Mouse (Mus musculus) liver, embryonic 14.5 days (tissue): ENCODE measurements around the gene Disp1. TPM values are rescaled to one million over a fixed set of nuclear protein-coding genes. Genes with fewer than 3 reads are reported as not detected.
A peak's percentile ranks its signal among the peaks of the same experiment; 100 is the strongest.

Experiments used
- ATAC-seq: fragments of 200-750 bp; cut with Nextera tagmentation; 2 replicates; pipeline ENCODE4 v1.8.0; 2017; ENCODE audit warnings: moderate number of reproducible peaks, mild to moderate bottlenecking, moderate library complexity; ENCODE audit not compliant: insufficient read depth
- DNase-seq, 3 experiments: peaks; one replicate each; pipeline ENCODE4 v3.0.0-alpha.2; 2012 to 2013; ENCODE audit warnings: low read depth in 3 of 3, low spot score in 3 of 3
- H3K27ac ChIP-seq: fragments of 300-500 bp; sonication (generic); 2 replicates; pipeline ENCODE4 v1.5.1; 2014; ENCODE audit warnings: moderate library complexity, mild to moderate bottlenecking, control low read depth, inconsistent platforms
- H3K27me3 ChIP-seq: fragments of 300-500 bp; sonication (generic); 2 replicates; pipeline ENCODE4 v1.6.1; 2014; ENCODE audit warnings: mild to moderate bottlenecking, low read length, moderate library complexity; ENCODE audit not compliant: control insufficient read depth, insufficient read depth
- H3K36me3 ChIP-seq: fragments of 300-500 bp; sonication (generic); replicated peaks from 2 replicates; pipeline ENCODE4 v1.6.1; 2014; ENCODE audit warnings: low read depth; ENCODE audit not compliant: control insufficient read depth, insufficient read depth
- H3K4me1 ChIP-seq, 2 experiments: fragments of 200-500 bp in 1 of 2; fragments of 300-500 bp in 1 of 2; sonication (generic) in 1 of 2; replicated peaks; 2 replicates each; pipeline ENCODE4 v1.6.1; 2012 to 2014; ENCODE audit warnings: antibody characterized with exemption in 1 of 2, inconsistent platforms in 1 of 2, low read length in 1 of 2; ENCODE audit not compliant: control insufficient read depth in 2 of 2, insufficient read depth in 2 of 2
- H3K4me2 ChIP-seq: fragments of 300-500 bp; sonication (generic); 2 replicates; pipeline ENCODE4 v1.6.1; 2014; ENCODE audit warnings: low read depth, mild to moderate bottlenecking, control low read depth, moderate library complexity
- H3K4me3 ChIP-seq, 2 experiments: fragments of 200-500 bp in 1 of 2; fragments of 300-500 bp in 1 of 2; sonication (generic) in 1 of 2; 2 replicates each; pipeline ENCODE4 v1.5.1; 2012 to 2014; ENCODE audit warnings: low read depth in 2 of 2, low read length in 2 of 2, mild to moderate bottlenecking in 2 of 2, control low read depth in 1 of 2, inconsistent platforms in 1 of 2, moderate library complexity in 1 of 2; ENCODE audit not compliant: insufficient read depth in 1 of 2
- H3K9ac ChIP-seq: fragments of 300-500 bp; sonication (generic); replicated peaks from 2 replicates; pipeline ENCODE4 v1.6.1; 2014; ENCODE audit warnings: mild to moderate bottlenecking, control low read depth, moderate library complexity
- H3K9me3 ChIP-seq: fragments of 300-500 bp; sonication (generic); 2 replicates; pipeline ENCODE4 v1.6.1; 2016; ENCODE audit warnings: low read length, mixed read lengths; ENCODE audit not compliant: control insufficient read depth
- CTCF ChIP-seq: IDR thresholded peaks from 2 replicates; pipeline ENCODE4 v1.5.1; 2016; ENCODE audit warnings: antibody characterized with exemption, low read depth, control low read depth
- EP300 ChIP-seq: IDR thresholded peaks from 2 replicates; pipeline ENCODE4 v1.6.1; 2016; ENCODE audit warnings: antibody characterized with exemption, low read depth
- WGBS: fragments of 180-500 bp; shearing (Covaris S2); extraction: QIAGEN DNeasy Blood & Tissue Kit; methylation state at CpG from one replicate; pipeline ENCODE4 v1.1.7; 2014; ENCODE audit not compliant: insufficient replicate concordance; 5-methylcytosine and 5-hydroxymethylcytosine counted together
- polyA plus RNA-seq, 2 experiments: library from polyadenylated mRNA; depleted of rRNA in 1 of 2; stranded (reverse) in 1 of 2; unstranded in 1 of 2; fragments of >200 nt; fragmentation: Nextera tagmentation in 1 of 2; extraction: Ambion mirVana in 1 of 2; gene quantifications; 2 replicates each; pipeline versions ENCODE4 v1.2.1 to v1.2.3; 2012 to 2014

Gene Disp1
- polyA plus RNA-seq, 2 experiments = 2.0 to 2.4 TPM

DNA sequence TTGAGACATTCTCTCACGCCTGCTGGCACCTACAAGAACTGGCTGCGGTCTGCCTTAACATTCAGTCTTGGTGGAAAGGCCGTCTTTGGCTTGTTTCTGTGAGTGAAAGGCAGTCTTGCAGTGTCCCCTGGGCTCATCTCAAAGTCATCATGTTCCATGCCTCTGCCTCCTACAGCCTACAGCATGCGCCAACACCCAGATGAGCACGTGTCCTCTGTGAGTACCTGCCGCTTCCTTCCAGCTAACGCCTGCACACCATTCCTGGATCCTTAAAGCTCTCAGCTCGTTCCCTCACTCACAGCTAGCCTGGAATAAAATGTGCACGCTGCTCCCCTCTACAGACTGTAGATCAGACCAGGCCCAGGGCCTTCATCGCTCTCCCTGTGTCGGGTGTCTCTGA lies 60.3 kb downstream of the Disp1 start:
- Histone ChIP-seq H3K4me1 (no peaks in the 10 kb centered on the region), H3K9me3 (no peaks in the 10 kb centered on the region), H3K4me3 (no peak overlapping the region), H3K27me3 (no peaks in the 10 kb centered on the region), H3K4me2 (no peak overlapping the region), H3K9ac (no peak overlapping the region), H3K27ac (no peak overlapping the region), H3K36me3 (no peaks in the 10 kb centered on the region)
- DNase-seq = no peak
- no peak for ATAC-seq
- TF ChIP-seq CTCF = no peak
- TF ChIP-seq EP300 = no peak
- WGBS = 80% methylated on average over 11 of the region's 11 CpGs

DNA sequence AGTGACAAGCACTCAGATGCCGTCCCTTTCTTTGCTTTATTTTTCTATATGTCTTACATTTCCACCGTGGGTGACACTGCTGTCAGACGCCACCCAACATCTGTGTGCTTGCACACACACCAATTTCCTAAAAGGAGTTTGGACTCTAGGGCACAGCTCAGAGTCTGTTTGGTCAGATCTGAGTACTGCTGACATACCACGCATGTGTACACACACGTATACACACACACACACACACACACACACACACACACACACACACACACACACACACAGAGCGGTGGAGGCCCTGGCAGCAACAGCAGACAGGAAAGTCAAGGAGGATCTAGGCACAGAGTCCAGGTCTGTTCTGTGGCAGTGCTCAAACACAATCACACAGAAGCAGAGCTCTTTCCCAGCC lies 61.1 kb downstream of the Disp1 start:
- H3K36me3 ChIP-seq = no peaks in the 10 kb centered on the region
- H3K27me3 ChIP-seq = no peaks in the 10 kb centered on the region
- H3K4me3 ChIP-seq = no peak overlapping the region
- no peaks in the 10 kb centered on the region for H3K4me1 ChIP-seq
- 65% methylated on average over 6 of the region's 6 CpGs for WGBS
- ATAC-seq = peak; percentile 28; the same call in 1 of the 2 replicates
- H3K4me2 ChIP-seq = no peak overlapping the region
- no peaks in the 10 kb centered on the region for H3K9me3 ChIP-seq
- no peak for DNase-seq
- no peak overlapping the region for H3K9ac ChIP-seq
- TF ChIP-seq EP300 = no peak
- TF ChIP-seq CTCF = no peak
- H3K27ac ChIP-seq = no peak overlapping the region

DNA sequence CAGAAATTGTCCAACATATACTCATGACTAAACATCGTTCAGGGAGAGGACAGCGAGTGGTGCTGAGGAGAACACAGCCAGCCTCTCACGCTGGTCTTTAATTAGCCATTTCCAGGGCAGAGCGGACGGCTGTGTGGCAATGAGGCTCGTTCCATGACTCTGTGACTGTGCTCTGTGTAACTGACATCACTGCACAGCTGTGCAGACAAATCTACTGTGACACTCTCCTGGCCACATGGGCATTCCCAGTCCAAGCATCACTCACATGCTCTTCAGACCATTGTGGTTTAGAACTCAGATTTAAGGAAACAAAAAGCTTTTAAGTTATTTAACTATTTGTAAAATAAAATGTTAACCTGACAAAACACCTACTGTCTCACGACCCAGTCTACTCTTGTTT lies 62.1 kb downstream of the Disp1 start:
- no peak for ATAC-seq
- no peaks in the 10 kb centered on the region for H3K36me3 ChIP-seq

DNA sequence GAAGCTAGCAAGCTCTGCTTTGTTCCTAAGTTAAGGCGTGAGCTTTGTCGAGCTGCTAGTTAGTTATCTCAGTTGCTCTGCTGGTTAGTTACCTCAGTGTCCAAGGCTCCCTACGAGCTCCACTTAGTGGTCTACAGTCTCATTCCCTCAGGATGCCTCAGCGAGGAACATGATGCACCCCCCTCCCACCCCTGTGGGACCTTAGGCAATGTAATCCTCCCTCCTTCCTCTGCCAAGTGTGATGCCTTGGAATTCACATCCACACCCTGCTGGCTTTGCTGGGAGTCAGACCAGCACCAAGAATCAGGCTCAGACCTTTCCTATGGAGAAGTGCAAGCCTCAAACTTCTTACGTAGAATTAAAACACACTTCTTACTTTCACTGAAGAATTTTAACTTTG lies 65.7 kb downstream of the Disp1 start:
- Histone ChIP-seq H3K9ac (no peak overlapping the region), H3K4me2 (no peak overlapping the region), H3K9me3 (no peaks in the 10 kb centered on the region), H3K36me3 (no peaks in the 10 kb centered on the region), H3K27ac (no peak overlapping the region), H3K4me1 (peaks cover 0 to 3% of the 10 kb centered on the region in 2 experiments; a peak in 1 of 4 replicates), H3K4me3 (no peak overlapping the region), H3K27me3 (no peaks in the 10 kb centered on the region)
- no peak for DNase-seq
- WGBS = 67% methylated on average over 5 of the region's 5 CpGs
- TF ChIP-seq CTCF = no peak
- TF ChIP-seq EP300 = no peak
- ATAC-seq = no peak

More for the DNA sequence above, 62.1 kb downstream of the Disp1 start:
- Histone ChIP-seq H3K27me3 (no peaks in the 10 kb centered on the region), H3K9ac (no peak overlapping the region), H3K4me2 (no peak overlapping the region), H3K9me3 (no peaks in the 10 kb centered on the region), H3K27ac (no peak overlapping the region), H3K4me1 (no peaks in the 10 kb centered on the region), H3K4me3 (no peak overlapping the region)
- TF ChIP-seq CTCF (no peak), EP300 (no peak)
- 80% methylated on average over 7 of the region's 7 CpGs for WGBS
- no peak for DNase-seq

DNA sequence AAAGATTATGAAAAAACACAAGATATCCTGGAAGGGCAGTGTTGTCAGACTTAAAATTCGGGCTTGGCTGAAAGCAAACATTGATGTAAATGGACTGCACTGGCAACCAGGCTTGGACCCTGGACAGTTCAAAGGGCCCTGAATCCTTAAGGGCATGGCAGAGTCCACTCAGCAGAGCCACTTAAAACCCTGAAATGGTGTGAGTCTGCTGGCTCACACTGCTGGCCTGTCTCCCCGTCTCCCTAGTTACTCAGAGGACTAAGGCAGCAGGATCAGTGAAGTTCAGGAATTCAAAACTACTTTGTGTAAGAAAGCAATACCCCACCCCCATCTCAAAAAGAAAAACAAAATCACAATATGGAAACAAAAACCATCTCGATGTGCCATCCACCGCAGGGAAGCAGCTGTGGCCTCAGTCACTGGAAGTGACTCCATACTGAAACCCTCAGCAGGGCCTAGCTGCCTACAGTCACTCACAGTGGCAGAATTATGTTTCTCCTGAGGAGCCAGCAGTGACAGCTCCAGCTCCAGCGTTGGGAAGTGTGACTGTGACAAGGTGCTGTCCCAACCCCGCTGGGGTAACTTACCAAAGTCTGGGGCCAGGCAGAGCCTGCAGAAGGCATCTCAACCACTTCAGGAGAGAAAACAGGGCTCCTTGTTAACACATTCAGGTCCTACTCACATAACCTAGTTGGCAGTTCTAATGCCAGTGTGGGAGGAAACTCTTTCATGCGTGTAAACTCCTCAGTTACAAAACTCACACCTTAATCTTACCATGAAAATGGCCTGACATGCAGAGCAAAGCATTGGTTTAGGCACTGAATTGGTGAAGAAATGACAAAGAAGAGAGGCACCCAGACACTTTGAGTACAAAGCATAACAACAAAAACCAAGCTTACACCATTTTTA lies 66.8 kb downstream of the Disp1 start:
- no peaks in the 10 kb centered on the region for H3K9me3 ChIP-seq
- H3K9ac ChIP-seq = no peak overlapping the region
- DNase-seq (no peak), ATAC-seq (no peak)
- WGBS = 57% methylated on average over 7 of the region's 7 CpGs
- H3K36me3 ChIP-seq = no peaks in the 10 kb centered on the region
- H3K4me2 ChIP-seq = no peak overlapping the region
- no peak overlapping the region for H3K4me3 ChIP-seq
- TF ChIP-seq EP300 (no peak), CTCF (no peak)
- H3K27me3 ChIP-seq = no peaks in the 10 kb centered on the region
- peaks cover 0 to 4% of the 10 kb centered on the region in 2 experiments; a peak in 1 of 4 replicates for H3K4me1 ChIP-seq
- H3K27ac ChIP-seq = no peak overlapping the region
